Mouse (Mus musculus) adrenal gland, postnatal 4 days (tissue): ENCODE results near the gene Slfn9. TPM values are rescaled to one million over a fixed set of nuclear protein-coding genes. Genes with fewer than 3 reads are reported as not detected.

Experiments
- microRNA-seq: library from miRNA; unstranded; fragments of <30 nt; microRNA quantifications from one replicate; pipeline ENCODE4 v1.2.0, GENCODE M21; 2021
- total RNA-seq, 2 experiments: library from RNA; stranded (reverse); gene quantifications; 2 replicates each; pipeline ENCODE4 v1.2.3; 2021

Slfn9 gene
- total RNA-seq, 2 experiments from 2014 or later, result 15.7 to 18.1 TPM

Small RNA genes lying within 50 kb of the gene (microRNA-seq; reads per million reads assigned to microRNA genes)
- gene Gm27598 (not detected), gene Mir7679 (not detected)

Other genes starting within 250 kb of the Slfn9 start
- 1 to 10 TPM in 1 of 2 experiments, under 1 TPM in 1; 0.53 to 1.0 TPM for gene Cct6b, start 227.5 kb downstream of the Slfn9 start, total RNA-seq
- gene Zfp830, start 227.5 kb downstream of the Slfn9 start, total RNA-seq, result 10 to 100 TPM; 22.2 to 22.6 TPM
- gene Lig3, start 210.7 kb downstream of the Slfn9 start, total RNA-seq, result 10 to 100 TPM; 31.5 to 34.9 TPM
- 10 to 100 TPM; 10.6 to 12.0 TPM for gene Rffl, start 120.6 kb downstream of the Slfn9 start, total RNA-seq
- 10 to 100 TPM; 16.4 to 16.8 TPM for gene Rad51d, start 101.2 kb downstream of the Slfn9 start, total RNA-seq
- gene Fndc8, start 99.7 kb downstream of the Slfn9 start, total RNA-seq, result under 1 TPM; 0.23 to 0.25 TPM
- 10 to 100 TPM; 30.7 to 33.4 TPM for gene Nle1, start 83.4 kb downstream of the Slfn9 start, total RNA-seq
- gene Unc45b, start 81.3 kb downstream of the Slfn9 start, total RNA-seq, result 10 to 100 TPM; 14.9 to 15.5 TPM
- gene Slfn5, start 40.5 kb downstream of the Slfn9 start, total RNA-seq, result 10 to 100 TPM; 25.0 to 25.4 TPM
- gene Slfn8, start 29.0 kb upstream of the Slfn9 start, total RNA-seq, result 1 to 10 TPM in 1 of 2 experiments, under 1 TPM in 1; 0.84 to 1.3 TPM
- gene Slfn2, start 73.3 kb upstream of the Slfn9 start, total RNA-seq, result 1 to 10 TPM; 5.2 to 5.3 TPM
- under 1 TPM; 0.25 to 0.54 TPM for gene Slfn1, start 125.0 kb upstream of the Slfn9 start, total RNA-seq
- under 1 TPM; 0.31 to 0.59 TPM for gene Slfn4, start 183.4 kb upstream of the Slfn9 start, total RNA-seq
- gene Slfn3, start 199.5 kb upstream of the Slfn9 start, total RNA-seq, result 1 to 10 TPM; 3.8 to 4.8 TPM